Mouse (Mus musculus) thymus, postnatal 4 days (tissue): ENCODE measurements around the gene Nf1.
"Not testable (repeated sequence)": the region's sequence is repeated elsewhere in the genome, so short reads cannot be mapped to it uniquely, and the experiment has no call there.

ENCODE experiments used
- DNase-seq: peaks from one replicate; pipeline ENCODE4 v3.0.0; 2021

The Nf1 gene

DNA sequence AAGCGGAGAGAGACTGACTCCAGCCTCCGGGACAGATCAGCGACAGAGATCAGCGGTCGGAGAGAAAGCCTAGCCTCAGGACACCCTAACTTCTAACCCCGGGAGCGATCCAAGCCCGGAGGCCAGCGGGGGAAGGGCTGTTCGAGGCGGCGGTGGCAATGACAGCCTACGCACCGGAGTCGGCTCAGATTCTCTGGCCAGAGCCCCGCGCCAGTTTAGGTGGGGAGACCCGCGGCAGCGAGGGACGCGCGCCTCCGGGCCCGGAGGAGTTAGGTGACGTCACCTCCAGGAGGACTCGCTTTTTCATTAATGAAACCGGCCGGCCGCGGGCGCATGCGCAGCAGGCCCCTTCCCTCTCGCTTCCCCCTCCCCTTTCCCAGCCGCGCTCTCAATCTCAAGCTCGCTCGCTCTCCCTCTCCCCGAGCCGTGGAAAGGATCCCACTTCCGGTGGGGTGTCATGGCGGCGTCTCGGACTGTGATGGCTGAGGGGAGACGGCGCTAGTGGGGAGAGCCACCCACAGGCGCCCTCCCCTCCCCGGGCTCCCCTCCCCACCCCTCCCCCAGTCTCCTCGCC, at the start of gene Nf1:
Nf1 (plus strand) TSS at position 460 of the 574 bp plus-strand sequence.
- DNase-seq: peak; percentile 85

DNA sequence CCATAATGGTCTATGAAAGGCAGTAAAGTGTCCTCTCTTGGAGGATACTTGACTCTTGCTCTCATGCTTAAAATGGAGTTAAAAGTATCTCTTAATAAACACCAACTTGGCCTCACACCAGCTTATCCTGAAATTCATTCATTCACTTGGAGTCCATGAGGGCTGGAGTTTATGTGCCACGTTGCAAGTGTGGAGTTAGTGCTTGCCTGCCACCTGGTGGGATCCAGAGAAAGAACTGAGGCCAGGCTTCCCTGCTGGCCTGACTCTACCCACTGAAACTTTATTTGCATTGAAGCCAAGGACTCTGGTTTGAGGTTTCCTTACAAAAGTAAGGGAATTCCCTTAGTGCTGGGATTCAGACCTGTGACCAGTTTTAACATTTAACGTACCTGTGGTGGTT, 49.0 kb upstream of the Nf1 start:
- peak; percentile 42 for DNase-seq

DNA sequence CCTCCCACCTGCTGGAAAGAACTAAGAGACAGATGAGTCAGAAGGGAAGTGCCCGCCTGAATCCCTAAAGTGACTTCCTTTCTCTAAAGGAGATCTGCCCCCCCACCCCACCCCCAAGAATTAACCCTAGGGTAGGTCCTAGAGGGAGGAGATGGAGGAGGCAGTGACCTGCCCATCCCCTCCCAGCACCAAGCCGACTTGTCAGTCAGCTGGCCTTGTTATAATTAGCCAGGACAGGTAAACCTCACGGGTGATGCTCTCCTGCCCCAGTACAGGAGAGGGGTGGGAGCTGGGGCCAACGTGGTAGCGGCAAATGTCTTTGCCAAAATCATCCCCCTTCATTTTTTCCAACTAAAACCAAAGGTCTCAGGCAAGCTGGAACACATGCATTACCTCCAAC, 47.8 kb upstream of the Nf1 start:
- no peak for DNase-seq

DNA sequence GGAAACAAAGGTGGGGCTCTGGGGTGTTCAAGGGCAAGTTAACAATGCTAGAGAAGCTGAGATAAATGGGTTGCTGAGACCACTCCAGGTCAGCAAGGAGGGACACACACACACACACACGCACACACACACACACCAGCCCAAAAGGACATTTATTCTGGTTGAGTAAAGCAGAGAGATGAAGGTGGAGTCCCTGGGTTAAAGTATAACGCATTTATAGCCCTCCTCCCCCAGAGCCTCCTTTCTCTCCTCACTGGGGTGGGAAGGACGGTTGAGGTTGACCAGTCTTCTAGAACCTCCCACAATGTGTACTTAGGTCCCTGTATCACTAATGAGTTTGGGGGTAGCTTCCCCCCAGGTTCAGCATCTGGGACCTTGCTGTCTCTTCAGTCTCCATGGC, 47.4 kb upstream of the Nf1 start:
- no peak for DNase-seq

DNA sequence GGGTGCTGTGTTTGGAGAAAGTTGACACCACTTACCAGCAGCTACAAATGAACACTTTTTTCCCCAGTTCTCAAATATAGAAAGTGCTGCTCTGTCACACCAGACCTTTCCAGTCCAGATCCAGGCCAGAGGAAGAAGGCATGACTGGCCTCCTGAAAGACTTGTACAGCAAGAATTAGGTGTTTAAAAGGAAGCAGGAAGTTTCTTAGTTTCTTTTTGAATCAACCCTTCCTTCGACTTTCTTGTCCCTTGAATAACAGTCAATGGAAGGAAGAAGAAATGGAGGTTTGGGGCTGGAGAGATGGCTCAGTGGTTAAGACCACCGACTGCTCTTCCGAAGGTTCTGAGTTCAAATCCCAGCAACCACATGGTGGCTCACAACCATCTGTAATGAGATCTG, 46.5 kb upstream of the Nf1 start:
- DNase-seq: no peak

DNA sequence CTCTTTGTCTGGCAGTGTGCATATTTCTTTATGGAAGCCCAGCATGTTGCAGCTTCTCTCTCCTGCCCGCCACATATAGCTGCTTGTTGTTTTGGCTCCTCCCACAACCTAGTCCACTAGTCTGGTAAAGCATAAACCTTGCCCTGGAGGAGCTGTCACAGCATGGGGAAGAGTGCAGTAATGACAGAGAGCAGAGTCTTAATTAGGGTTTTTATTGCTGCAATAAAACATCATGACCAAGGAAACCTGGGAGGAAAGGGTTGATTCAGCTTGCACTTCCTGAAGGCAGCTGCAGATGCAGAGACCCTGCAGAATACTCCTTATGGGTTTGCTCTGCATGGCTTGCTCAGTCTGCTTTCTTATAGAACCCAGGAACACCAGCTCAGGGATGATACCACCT, 45.5 kb upstream of the Nf1 start:
- DNase-seq: no peak

DNA sequence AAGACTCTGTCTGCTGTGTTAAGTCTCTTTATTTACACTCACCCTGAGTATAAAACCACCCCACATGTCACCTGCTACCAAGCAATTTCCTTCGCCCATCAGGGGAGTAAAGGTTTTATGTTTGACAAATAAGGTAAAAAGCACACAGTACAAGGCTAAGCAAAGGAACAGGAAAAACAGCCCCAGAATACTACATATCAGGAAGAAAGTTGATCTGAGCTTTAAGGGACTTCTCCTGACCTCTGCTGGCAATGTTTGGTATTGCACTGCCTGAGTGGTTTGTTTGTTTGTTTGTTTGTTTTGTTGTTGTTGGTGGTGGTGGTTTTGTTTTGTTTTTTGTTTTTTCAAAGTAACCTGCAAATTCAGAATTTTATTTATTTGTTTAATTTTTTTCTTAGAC, 43.3 kb upstream of the Nf1 start:
- DNase-seq: peak; percentile 66

DNA sequence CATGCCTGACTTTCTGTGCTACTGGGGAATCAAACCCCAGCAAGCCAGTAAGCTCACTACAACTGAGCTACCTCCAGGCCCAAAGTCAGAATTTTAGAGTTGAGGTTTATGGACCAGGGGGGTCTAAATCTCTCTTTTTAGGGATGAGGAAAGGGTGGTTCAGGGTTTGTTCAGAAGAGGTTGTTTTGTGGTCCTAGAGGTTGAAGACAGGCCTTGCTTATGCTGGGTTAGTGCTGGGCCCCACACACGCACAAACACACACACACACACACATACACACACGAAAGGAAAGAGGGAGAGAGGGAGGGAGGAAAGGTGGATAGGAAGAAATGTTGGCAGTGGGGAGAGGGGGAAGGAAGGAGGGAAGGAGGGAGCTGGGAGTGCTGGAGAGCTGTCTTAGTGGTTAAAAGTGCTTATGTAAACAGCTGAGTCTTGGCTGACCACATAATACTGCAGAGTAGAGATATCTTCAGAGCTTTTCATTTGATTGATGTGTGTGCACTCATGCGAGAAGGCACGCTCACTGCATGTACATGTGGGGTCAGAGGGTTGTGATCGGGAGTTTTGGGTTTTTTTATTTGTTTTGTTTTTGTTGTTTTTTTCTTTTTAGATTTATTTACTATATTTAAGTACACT, 42.5 kb upstream of the Nf1 start, which contains the start of gene Gm9964:
Gm9964 (minus strand) TSS at position 51 of the 636 bp plus-strand sequence.
- no peak for DNase-seq

DNA sequence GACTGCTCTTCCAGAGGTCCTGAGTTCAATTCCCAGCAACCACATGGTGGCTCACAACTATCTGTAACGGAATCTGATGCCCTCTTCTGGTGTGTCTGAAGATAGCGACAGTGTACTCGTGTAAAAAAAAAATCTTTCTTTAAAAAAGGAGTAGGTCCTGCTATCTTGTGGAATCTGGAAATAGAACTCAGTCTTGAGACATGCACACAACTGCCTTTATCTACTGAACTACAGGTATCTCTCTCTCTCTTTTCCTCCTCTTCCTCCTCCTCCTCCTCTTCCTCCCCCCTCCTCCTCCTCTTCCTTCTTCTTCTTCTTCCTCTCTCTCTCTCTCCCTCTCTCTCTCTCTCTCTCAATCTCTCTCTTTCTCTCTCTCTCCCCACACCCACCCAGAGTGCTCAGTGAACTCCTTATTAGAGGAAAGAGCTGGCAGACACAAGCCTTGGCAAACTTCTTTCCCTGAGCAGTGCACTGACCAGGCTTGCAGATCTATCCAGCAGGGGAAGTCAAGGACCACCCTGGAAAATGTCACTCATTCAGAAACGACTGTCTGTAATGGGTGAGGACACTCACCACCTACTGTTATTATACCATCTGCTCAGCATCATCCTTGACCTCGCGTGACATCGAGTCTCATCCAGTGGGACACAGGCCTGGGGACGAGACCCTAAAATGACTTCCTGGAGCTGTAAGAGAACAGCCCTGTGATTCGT, 39.6 kb upstream of the Nf1 start:
- DNase-seq: no peak

DNA sequence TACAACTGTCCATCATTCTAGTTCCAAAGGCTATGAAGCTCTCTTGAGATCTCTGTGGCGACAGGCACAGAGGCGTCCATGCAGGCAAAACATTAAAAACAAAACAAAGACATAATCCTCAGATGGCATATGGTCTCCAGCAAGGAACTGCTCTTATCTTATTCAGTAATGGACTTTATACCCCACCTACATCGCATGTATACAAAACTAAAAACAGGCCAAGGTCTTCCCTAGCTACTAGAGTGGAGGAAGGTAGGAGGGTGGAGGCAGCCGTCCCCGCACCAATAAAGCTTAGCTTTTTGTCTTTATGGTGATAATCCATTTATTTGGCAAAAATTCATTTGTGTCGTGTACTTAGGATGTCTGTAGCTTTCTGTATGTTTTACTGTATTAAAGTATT, 36.4 kb upstream of the Nf1 start:
- no peak for DNase-seq

DNA sequence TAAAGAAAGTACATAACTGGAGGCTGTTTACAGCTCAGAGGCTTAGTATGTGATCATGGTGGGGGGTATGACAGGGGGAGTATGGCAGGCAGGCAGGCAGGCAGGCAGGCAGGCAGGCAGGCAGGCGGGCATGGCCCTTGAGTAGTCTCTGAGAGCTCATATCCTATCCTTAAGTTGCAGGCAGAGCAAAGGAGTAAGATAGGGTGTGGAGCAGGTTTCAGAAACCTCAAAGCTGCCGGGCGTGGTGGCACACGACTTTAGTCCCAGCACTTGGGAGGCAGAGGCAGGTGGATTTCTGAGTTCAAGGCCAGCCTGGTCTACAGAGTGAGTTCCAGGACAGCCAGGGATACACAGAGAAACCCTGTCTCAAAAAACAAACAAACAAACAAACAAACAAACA, 35.2 kb upstream of the Nf1 start:
- DNase-seq: not testable (repeated sequence)

DNA sequence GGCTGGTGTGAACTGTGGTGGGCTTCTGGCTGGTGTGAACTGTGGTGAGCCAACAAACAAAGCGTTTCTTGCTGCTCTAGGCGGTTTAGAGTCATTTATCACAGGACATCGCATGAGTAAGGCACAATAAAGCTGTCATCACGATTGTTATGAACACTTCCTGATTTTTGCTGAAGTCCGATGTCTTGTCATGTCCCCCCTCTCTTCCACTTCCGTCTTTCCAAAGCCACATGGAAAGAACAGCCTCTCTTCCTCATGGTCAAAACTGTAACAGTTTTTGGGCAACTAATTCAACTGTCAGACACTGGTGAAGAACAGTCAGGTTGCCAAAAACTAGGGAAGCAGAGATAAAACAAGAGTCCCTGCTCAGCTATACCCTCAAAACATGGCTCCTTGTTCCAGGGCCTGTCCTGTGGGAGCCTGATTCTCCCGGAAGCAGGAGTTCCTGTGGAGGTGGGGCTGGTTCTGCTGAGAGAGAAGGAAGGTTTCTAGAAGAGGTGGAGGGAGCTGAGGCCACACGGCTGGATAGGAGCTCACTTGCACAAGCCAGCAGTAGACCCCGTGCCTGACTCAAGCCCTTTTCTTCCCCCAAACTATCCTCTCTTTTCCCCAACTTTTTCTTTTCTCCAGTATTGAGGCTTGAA, 33.7 kb upstream of the Nf1 start:
- no peak for DNase-seq

DNA sequence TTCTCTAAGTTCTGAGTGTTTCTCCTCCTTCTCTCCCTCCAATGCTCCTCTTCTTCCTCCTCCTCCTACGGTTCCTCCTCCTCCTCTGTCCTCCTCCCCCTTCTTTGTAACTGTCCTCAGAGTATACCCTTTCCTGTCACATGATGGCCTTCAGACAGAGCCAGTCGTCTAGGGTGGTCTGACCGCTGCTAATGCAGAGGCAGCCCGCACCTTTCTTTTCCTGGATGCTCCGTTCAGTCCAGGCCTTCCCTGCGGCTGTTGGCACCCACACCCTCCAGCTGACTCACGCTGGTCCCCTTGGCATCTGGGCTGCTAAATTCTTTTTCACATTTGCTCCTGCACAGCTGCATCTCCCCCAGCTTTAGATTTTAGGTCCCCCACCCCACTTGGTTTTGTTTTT, 33.0 kb upstream of the Nf1 start:
- no peak for DNase-seq

DNA sequence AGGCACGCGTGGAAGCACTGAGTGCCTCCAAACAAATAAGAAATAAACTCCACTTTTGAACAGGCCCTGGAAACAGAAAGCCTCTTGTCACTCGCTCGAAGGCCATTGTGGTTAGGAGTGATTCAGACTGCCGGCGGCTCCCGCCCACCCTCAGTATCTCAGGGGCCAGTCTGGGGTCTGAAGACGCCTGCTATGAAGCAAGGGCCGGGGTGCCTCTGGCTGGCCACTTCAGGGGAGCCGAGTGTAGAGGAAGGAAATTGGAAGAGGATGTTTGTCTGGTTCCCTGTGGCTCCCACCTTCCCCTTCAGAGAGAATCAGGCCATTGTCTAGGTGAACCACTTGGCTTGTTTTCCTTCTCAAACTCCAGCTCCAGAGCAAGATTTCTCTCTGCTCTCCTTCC, 32.5 kb upstream of the Nf1 start:
- DNase-seq: peak; percentile 26

DNA sequence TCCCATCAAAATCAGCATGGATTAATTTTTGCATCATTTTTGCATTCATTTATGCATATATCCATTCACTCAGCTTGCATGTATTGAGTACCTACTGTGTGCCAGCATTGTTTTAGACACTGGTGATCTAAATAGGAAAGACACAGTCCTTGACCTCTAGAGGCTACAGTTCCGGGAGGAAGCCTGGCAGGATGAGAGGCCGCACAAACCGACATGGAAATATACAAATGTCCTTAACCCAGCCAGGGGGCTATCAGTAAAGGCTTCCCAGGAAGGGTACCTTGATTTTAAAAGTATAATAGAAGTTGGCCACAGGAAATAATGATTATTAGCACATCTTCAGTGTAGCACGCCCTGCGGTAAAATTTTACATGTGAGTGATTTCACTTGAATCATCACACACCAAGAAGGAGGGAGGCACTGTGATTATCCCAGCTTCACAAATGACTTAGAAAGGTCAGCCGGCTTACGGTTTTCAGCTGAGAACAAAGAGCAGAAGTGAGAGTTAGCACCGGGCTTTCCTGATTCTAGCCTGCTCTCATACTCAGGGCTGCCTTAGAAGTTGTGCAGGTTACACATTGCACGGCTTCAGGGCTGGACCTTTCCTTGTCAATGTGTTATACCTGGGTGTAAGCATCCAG, 31.8 kb upstream of the Nf1 start:
- no peak for DNase-seq

DNA sequence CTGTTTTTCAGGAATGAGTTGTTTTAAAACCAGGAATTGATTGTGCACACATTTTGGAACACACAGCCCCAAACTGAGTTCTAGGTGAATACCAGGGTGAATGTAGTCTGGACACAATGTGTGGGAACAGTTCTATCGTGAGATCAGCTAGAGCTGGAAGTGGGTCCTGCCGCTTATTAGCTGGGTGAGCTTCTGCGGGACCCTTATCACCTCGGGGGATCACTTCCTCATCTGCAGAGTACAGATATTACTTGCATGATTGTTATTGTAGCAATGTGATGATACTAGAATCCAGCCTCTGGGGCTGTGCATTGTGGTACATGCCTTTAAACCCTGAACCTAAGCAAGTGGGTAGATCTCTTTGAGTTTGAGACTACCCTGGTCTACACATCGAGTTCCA, 29.0 kb upstream of the Nf1 start:
- no peak for DNase-seq

DNA sequence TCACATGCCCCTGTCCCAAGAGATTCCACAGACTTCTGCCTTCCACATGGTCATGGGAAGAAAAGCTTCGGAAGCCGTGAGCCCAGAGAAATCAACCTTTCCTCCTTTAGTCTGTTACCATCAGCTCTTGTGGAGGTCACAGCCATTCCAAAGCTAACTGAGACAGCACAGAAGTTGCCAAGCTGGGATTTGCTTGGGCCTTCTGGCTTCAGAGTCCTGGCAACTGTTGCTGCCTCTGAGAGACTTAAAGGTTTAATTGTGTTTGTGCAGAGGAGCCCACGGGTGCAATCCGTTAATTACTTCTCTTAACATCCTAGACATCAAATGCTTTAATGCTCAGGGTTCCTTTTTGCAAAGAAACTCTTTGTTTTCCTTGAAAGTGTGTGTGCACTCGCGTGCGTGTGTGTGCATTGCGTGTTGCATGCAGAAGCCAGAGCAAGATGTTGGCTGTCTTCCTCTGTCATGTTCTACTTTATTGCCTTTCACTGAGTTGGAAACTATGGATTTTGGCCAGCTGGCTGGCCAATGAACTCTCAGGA, 22.6 kb upstream of the Nf1 start:
- no peak for DNase-seq

DNA sequence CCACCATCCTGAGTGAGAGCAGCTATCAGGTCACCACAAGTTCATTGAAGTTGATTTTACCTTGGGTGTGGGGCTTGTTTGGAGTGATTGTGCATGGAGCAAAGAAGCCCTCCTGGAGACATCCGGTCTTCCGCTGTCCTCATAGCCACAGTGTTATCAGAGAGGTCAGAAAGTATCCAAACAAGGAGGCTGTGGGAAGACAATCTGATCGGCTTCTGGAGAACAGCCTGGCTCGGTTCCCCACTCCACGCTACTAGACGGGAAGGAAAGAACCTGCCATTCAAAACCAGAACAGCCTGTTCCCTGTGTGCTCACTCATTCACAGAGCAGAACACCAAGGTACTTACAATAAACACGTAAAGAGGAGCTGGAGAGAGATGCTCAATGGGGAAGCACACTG, 19.7 kb upstream of the Nf1 start:
- no peak for DNase-seq

DNA sequence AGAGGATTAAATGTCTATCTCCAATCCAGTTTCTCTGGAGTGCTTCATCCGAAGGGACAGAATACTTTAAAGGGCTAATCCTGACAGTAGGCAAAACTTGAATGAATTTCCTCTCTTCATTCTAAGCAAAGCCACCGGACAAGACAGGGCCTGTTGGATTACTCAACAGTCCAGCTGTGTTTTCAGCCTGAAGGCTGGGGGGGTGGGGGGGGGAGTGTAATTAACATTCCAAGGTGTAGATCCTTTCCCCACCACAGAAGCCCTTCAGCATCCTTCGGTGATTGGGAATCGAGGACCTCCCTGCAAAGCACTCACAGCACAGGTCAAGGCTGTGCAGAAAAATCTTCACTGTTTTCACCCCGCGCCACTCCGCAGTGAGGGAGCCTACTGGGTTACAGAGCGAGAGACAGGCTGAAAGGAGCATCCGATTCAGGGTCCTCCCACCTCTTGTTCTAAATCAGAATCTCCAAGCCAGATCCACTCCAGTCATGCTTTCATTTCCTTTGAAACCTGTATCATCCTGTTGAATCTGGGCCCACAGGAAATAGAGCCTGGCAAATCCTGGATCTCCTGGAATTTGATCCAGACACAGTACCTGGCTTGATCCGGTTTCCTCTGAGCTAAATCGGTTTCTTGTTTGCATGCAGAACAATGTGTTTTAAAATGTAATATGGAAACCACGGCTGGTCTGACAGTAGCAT, 15.4 kb upstream of the Nf1 start:
- no peak for DNase-seq

DNA sequence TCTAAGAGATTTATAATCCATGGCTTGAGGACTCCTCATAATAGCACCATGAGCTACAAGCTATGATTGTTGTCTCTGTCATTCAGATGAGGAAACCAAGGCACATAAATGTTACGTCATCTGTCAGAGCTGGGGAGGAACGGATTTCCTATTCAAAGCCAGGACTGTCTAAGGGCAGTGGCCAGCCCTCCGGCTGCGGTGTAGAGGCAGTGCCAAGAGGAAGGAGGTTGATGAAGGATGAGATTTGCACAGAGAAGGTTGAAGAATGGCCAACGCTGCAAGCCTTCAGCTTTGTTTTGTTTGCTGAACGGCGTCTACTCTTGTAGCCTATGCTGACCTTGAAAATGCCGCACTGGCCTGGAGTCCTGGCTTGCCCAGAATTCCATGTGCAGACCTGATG, 13.8 kb upstream of the Nf1 start:
- DNase-seq: no peak

DNA sequence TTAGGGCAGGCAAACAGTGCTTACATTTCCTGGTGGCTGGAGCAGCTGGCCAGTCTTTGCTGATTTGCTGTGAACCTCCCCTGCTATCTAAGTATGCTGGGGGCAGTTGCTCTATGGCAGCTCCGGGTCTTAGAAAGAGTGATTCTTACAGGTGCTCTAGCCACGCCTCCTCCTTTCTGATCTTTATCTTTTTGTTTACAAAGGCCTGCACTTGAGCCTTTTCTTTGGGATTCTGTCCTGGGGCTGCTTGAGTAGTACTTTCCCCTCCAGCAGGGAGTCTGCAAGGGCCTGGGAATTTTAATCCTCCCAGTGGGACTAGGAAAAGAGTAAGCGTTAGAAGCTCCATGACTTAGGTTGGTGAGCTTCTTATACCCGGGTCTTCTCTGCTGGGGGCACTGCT, 12.4 kb upstream of the Nf1 start:
- no peak for DNase-seq

DNA sequence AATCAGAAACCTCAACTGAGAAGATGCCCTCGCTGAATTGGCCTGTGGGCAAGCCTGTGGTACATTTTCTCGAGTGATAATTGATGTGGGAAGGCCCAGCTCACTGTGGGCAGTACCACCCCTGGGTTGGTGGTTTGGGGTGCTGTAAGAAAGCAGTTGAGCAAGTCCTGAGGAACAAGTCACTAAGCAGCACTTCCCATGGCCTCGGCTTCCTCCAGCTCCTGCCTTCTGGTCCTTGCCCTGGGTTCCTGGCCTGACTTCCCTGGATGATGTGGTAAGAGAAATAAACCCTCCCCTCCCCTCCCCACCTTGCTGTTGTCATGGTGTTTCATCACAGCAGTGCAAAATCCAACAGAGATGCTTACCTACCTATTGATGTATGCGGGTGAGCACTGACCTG, 11.4 kb upstream of the Nf1 start:
- DNase-seq: no peak

DNA sequence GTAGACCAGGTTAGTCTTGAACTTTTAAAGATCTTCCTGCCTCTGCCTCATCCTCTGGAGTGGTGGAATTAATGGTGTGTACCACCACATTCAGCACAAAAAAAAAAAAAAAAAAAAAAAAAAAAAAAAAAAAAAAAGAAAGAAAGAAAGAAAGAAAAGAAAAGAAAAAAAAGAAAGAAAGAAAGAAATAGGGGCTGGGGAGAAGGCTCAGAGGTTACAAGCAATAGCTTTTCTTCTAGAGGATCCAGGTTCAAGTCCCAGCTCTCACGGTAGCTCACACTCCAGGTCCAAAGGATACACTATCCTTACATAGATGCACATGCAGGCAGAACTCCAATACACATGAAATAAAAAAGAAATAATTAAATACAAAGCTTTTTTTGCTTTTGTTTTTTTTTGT, 9.9 kb upstream of the Nf1 start:
- DNase-seq: no peak
